Mouse (Mus musculus) ES-Bruce4 (cell line): Measurements from ENCODE around the gene Arhgef26. TPM values are rescaled to one million over a fixed set of nuclear protein-coding genes. Genes with fewer than 3 reads are reported as not detected.

Experiments used
- H3K27ac ChIP-seq: 2 replicates; pipeline ENCODE4 v1.5.1; 2012; ENCODE audit warnings: low read length, inconsistent platforms; ENCODE audit not compliant: insufficient read depth
- H3K27me3 ChIP-seq: 2 replicates; pipeline ENCODE4 v1.6.1; 2012; ENCODE audit warnings: mild to moderate bottlenecking, low read length, inconsistent platforms; ENCODE audit not compliant: control insufficient read depth, poor library complexity, insufficient read depth, severe bottlenecking
- H3K36me3 ChIP-seq: 2 replicates; pipeline ENCODE4 v1.6.1; 2012; ENCODE audit warnings: inconsistent platforms, mild to moderate bottlenecking, low read length, moderate library complexity; ENCODE audit not compliant: control insufficient read depth, poor library complexity, insufficient read depth, severe bottlenecking
- H3K4me1 ChIP-seq: one replicate; pipeline ENCODE4 v1.8.1; 2011; ENCODE audit warnings: low read length; ENCODE audit not compliant: control insufficient read depth, insufficient read depth
- H3K4me3 ChIP-seq: 2 replicates; pipeline ENCODE4 v1.5.1; 2011; ENCODE audit warnings: low read depth, mild to moderate bottlenecking, low read length
- H3K9ac ChIP-seq: 2 replicates; pipeline ENCODE4 v1.6.1; 2012; ENCODE audit warnings: low read depth, mild to moderate bottlenecking, inconsistent platforms; ENCODE audit not compliant: poor library complexity, severe bottlenecking
- H3K9me3 ChIP-seq: replicated peaks from 2 replicates; pipeline ENCODE4 v1.6.1; 2012; ENCODE audit warnings: mild to moderate bottlenecking, low read length, inconsistent platforms; ENCODE audit not compliant: control insufficient read depth, poor library complexity, insufficient read depth, severe bottlenecking
- CTCF ChIP-seq: IDR thresholded peaks from one replicate; pipeline ENCODE4 v1.8.1; 2011; ENCODE audit warnings: low read depth, low read length
- EP300 ChIP-seq: IDR thresholded peaks from 2 replicates; pipeline ENCODE4 v1.6.1; 2011; ENCODE audit warnings: low read depth, low read length; ENCODE audit not compliant: insufficient read depth
- POLR2A ChIP-seq: IDR thresholded peaks from one replicate; pipeline ENCODE4 v1.8.1; 2011; ENCODE audit warnings: low read length; ENCODE audit not compliant: insufficient read depth
- polyA plus RNA-seq: library from polyadenylated mRNA; stranded (reverse); fragments of >200 nt; gene quantifications from 2 replicates; pipeline ENCODE4 v1.2.4, GENCODE M21; 2011; ENCODE audit warnings: low read depth; ENCODE audit not compliant: missing spikeins, insufficient read depth, insufficient read length

Gene Arhgef26
- polyA plus RNA-seq, 1 experiment: 11.9 TPM

GRCm38 (mm10) chr3:62392636-62393035 lies 54.5 kb downstream of the Arhgef26 start:
- H3K27ac ChIP-seq: no peak overlapping the region
- no peak for TF ChIP-seq POLR2A
- TF ChIP-seq EP300: no peak
- TF ChIP-seq CTCF: no peak
- no peaks in the 10 kb centered on the region for H3K4me1 ChIP-seq

GRCm38 (mm10) chr3:62394284-62394683 lies 56.1 kb downstream of the Arhgef26 start:
- TF ChIP-seq CTCF: no peak
- Histone ChIP-seq H3K27me3 (no peaks in the 10 kb centered on the region), H3K4me3 (no peak overlapping the region), H3K9me3 (no peaks in the 10 kb centered on the region), H3K9ac (no peak overlapping the region), H3K27ac (no peak overlapping the region), H3K4me1 (no peaks in the 10 kb centered on the region), H3K36me3 (no peaks in the 10 kb centered on the region)

More at GRCm38 (mm10) chr3:62392636-62393035, 54.5 kb downstream of the Arhgef26 start:
- Histone ChIP-seq H3K36me3 (no peaks in the 10 kb centered on the region), H3K4me3 (no peak overlapping the region), H3K9me3 (no peaks in the 10 kb centered on the region), H3K27me3 (no peaks in the 10 kb centered on the region), H3K9ac (no peak overlapping the region)

GRCm38 (mm10) chr3:62395368-62395767 lies 57.2 kb downstream of the Arhgef26 start:
- TF ChIP-seq EP300 (no peak), CTCF (no peak), POLR2A (no peak)
- H3K4me3 ChIP-seq: no peak overlapping the region
- H3K36me3 ChIP-seq: no peaks in the 10 kb centered on the region
- no peaks in the 10 kb centered on the region for H3K4me1 ChIP-seq
- H3K27me3 ChIP-seq: no peaks in the 10 kb centered on the region
- H3K9ac ChIP-seq: no peak overlapping the region
- H3K9me3 ChIP-seq: no peaks in the 10 kb centered on the region
- H3K27ac ChIP-seq: no peak overlapping the region

GRCm38 (mm10) chr3:62396109-62396508 lies 58.0 kb downstream of the Arhgef26 start:
- Histone ChIP-seq H3K4me1 (no peaks in the 10 kb centered on the region), H3K4me3 (no peak overlapping the region), H3K36me3 (no peaks in the 10 kb centered on the region), H3K9ac (no peak overlapping the region), H3K27ac (no peak overlapping the region), H3K27me3 (no peaks in the 10 kb centered on the region), H3K9me3 (no peaks in the 10 kb centered on the region)
- TF ChIP-seq EP300 (no peak), POLR2A (no peak), CTCF (no peak)

GRCm38 (mm10) chr3:62398094-62398493 lies 60.0 kb downstream of the Arhgef26 start:
- H3K27me3 ChIP-seq: no peaks in the 10 kb centered on the region
- no peak overlapping the region for H3K4me3 ChIP-seq
- no peaks in the 10 kb centered on the region for H3K4me1 ChIP-seq
- H3K27ac ChIP-seq: no peak overlapping the region
- TF ChIP-seq POLR2A: no peak
- TF ChIP-seq CTCF: no peak
- TF ChIP-seq EP300: no peak
- H3K36me3 ChIP-seq: no peaks in the 10 kb centered on the region
- H3K9ac ChIP-seq: no peak overlapping the region
- no peaks in the 10 kb centered on the region for H3K9me3 ChIP-seq

GRCm38 (mm10) chr3:62399826-62400746 lies 61.9 kb downstream of the Arhgef26 start:
- Histone ChIP-seq H3K36me3 (no peaks in the 10 kb centered on the region), H3K27me3 (no peaks in the 10 kb centered on the region), H3K9ac (no peak overlapping the region), H3K27ac (no peak overlapping the region), H3K9me3 (no peaks in the 10 kb centered on the region), H3K4me1 (no peaks in the 10 kb centered on the region), H3K4me3 (no peak overlapping the region)
- no peak for TF ChIP-seq CTCF
- no peak for TF ChIP-seq POLR2A
- TF ChIP-seq EP300: no peak
